Mouse (Mus musculus): ENCODE data around the gene Ccdc84.
"Not testable (repeated sequence)": the region's sequence is repeated elsewhere in the genome, so short reads cannot be mapped to it uniquely, and the experiment has no call there.

Ccdc84 gene

GRCm38 (mm10) chr9:44418519-44419385 is at the start of gene Ccdc84:
Ccdc84 (minus strand) TSS chr9:44418569.
- no peak for DNase-seq

GRCm38 (mm10) chr9:44461950-44462349 is 43.6 kb upstream of the Ccdc84 start:
- no peak for DNase-seq

- no peak for DNase-seq
Measured at GRCm38 (mm10) chr9:44457035-44457742, 38.8 kb upstream of the Ccdc84 start.

- no peak for DNase-seq
Measured at GRCm38 (mm10) chr9:44454891-44455220, 36.5 kb upstream of the Ccdc84 start, which contains the start of gene Upk2. Upk2 (minus strand) TSS chr9:44454976.

- peak; percentile 86 for DNase-seq
Measured at GRCm38 (mm10) chr9:44454132-44454890, 35.9 kb upstream of the Ccdc84 start.

- peak; percentile 40 for DNase-seq
Measured at GRCm38 (mm10) chr9:44450387-44450786, 32.0 kb upstream of the Ccdc84 start.

- not testable (repeated sequence) for DNase-seq
Measured at GRCm38 (mm10) chr9:44444402-44445025, 26.1 kb upstream of the Ccdc84 start.

GRCm38 (mm10) chr9:44440961-44441360 is 22.6 kb upstream of the Ccdc84 start, which contains the start of gene Foxr1:
Foxr1 (minus strand) TSS chr9:44441136.
- no peak for DNase-seq

GRCm38 (mm10) chr9:44435747-44436146 is 17.4 kb upstream of the Ccdc84 start:
- DNase-seq: peak; percentile 15

- no peak for DNase-seq
Measured at GRCm38 (mm10) chr9:44432577-44433185, 14.3 kb upstream of the Ccdc84 start.

GRCm38 (mm10) chr9:44423576-44423975 is 5.2 kb upstream of the Ccdc84 start:
- no peak for DNase-seq

GRCm38 (mm10) chr9:44420280-44420898 is 2.0 kb upstream of the Ccdc84 start:
- no peak for DNase-seq

GRCm38 (mm10) chr9:44419730-44420129 is 1.4 kb upstream of the Ccdc84 start:
- not testable (repeated sequence) for DNase-seq

- DNase-seq: peak; percentile 92
Measured at GRCm38 (mm10) chr9:44417892-44418363, 441 bp downstream of the Ccdc84 start.

GRCm38 (mm10) chr9:44417156-44417891 is 1.0 kb downstream of the Ccdc84 start:
- no peak for DNase-seq

- DNase-seq: no peak
Measured at GRCm38 (mm10) chr9:44412781-44413180, 5.6 kb downstream of the Ccdc84 start.

- DNase-seq: no peak
Measured at GRCm38 (mm10) chr9:44412306-44412705, 6.1 kb downstream of the Ccdc84 start.

GRCm38 (mm10) chr9:44411601-44412130 is 6.7 kb downstream of the Ccdc84 start:
- no peak for DNase-seq

GRCm38 (mm10) chr9:44410647-44411336 is 7.6 kb downstream of the Ccdc84 start:
- DNase-seq: no peak

GRCm38 (mm10) chr9:44408693-44409092 is 9.7 kb downstream of the Ccdc84 start:
- DNase-seq: not testable (repeated sequence)
